Mouse (Mus musculus) intestine, embryonic 15.5 days (tissue): ENCODE measurements around the gene 1700034J05Rik. TPM values are rescaled to one million over a fixed set of nuclear protein-coding genes. Genes with fewer than 3 reads are reported as not detected.

ENCODE experiments used
- ATAC-seq: fragments of 200-750 bp; cut with Nextera tagmentation; 2 replicates; pipeline ENCODE4 v1.8.0; 2017; ENCODE audit warnings: moderate TSS enrichment, moderate library complexity
- H3K27ac ChIP-seq: fragments of 300-500 bp; sonication (generic); 2 replicates; pipeline ENCODE4 v1.5.1; 2015; ENCODE audit warnings: mild to moderate bottlenecking, inconsistent platforms
- H3K27me3 ChIP-seq: fragments of 300-500 bp; sonication (generic); replicated peaks from 2 replicates; pipeline ENCODE4 v1.6.1; 2015; ENCODE audit warnings: inconsistent platforms
- H3K36me3 ChIP-seq: fragments of 300-500 bp; sonication (generic); 2 replicates; pipeline ENCODE4 v1.6.1; 2015; ENCODE audit warnings: inconsistent platforms
- H3K4me1 ChIP-seq: fragments of 300-500 bp; sonication (generic); replicated peaks from 2 replicates; pipeline ENCODE4 v1.6.1; 2015; ENCODE audit warnings: inconsistent platforms
- H3K4me2 ChIP-seq: fragments of 300-500 bp; sonication (generic); replicated peaks from 2 replicates; pipeline ENCODE4 v1.6.1; 2015; ENCODE audit warnings: mild to moderate bottlenecking, inconsistent platforms
- H3K4me3 ChIP-seq: fragments of 300-500 bp; sonication (generic); replicated peaks from 2 replicates; pipeline ENCODE4 v1.5.1; 2015; ENCODE audit warnings: inconsistent platforms
- H3K9ac ChIP-seq: fragments of 300-500 bp; sonication (generic); 2 replicates; pipeline ENCODE4 v1.6.1; 2015; ENCODE audit warnings: inconsistent platforms
- H3K9me3 ChIP-seq: fragments of 300-500 bp; sonication (generic); 2 replicates; pipeline ENCODE4 v1.6.1; 2016; ENCODE audit warnings: inconsistent platforms
- WGBS: fragments of 180-500 bp; shearing (Covaris S2); methylation state at CpG from one replicate; pipeline ENCODE4 v1.1.7; 2015; 5-methylcytosine and 5-hydroxymethylcytosine counted together
- polyA plus RNA-seq: library from polyadenylated mRNA; unstranded; fragments of >200 nt; fragmentation: Nextera tagmentation; extraction: Ambion mirVana; gene quantifications from 2 replicates; pipeline ENCODE4 v1.2.1, GENCODE M21; 2015

The 1700034J05Rik gene
- polyA plus RNA-seq, 1 experiment from 2014 or later = 0.21 TPM

- ATAC-seq = peak; percentile 72
- H3K4me3 ChIP-seq = no peak overlapping the region
- H3K9me3 ChIP-seq = no peaks in the 10 kb centered on the region
- H3K27ac ChIP-seq = no peak overlapping the region
- H3K9ac ChIP-seq = no peak overlapping the region
- 64% methylated on average over 7 of the region's 7 CpGs for WGBS
- H3K4me2 ChIP-seq = no peak overlapping the region
- H3K4me1 ChIP-seq = peaks cover 17% of the 10 kb centered on the region; the same call in 1 of the 2 replicates
- H3K27me3 ChIP-seq = no peaks in the 10 kb centered on the region
- no peaks in the 10 kb centered on the region for H3K36me3 ChIP-seq
These were observed 12.5 kb downstream of the 1700034J05Rik start for GRCm38 (mm10) chr6:146941505-146942275.

DNA sequence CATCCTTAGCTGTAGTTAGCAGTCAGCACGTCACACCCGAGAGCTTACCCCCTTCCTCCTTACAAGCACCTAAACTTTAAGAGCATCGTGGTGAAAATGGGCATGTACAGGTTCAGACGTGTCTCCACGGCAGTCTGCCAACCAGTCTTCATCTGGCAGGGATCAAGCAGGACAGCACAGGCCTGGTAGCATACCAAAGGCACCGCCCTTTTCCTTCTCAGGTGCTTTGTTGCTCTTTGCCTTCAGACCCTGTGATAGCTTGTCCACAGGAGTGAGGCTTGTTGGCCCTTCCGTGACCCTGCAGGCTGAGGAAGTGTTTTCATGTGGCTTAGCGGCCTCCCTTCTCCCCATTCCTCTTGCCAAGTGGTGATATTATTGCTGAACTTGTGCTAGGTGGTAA is 15.2 kb downstream of the 1700034J05Rik start:
- Histone ChIP-seq H3K4me1 (0 out of 2 replicates have a peak, but pooled peaks cover 3% of the 10 kb centered on the region), H3K27me3 (no peaks in the 10 kb centered on the region), H3K4me2 (no peak overlapping the region), H3K9ac (no peak overlapping the region), H3K27ac (no peak overlapping the region), H3K9me3 (no peaks in the 10 kb centered on the region), H3K36me3 (no peaks in the 10 kb centered on the region), H3K4me3 (no peak overlapping the region)
- WGBS = 71% methylated on average over 8 of the region's 8 CpGs
- 0 out of 2 replicates have a peak, but pooled peaks have one; percentile 14 for ATAC-seq

DNA sequence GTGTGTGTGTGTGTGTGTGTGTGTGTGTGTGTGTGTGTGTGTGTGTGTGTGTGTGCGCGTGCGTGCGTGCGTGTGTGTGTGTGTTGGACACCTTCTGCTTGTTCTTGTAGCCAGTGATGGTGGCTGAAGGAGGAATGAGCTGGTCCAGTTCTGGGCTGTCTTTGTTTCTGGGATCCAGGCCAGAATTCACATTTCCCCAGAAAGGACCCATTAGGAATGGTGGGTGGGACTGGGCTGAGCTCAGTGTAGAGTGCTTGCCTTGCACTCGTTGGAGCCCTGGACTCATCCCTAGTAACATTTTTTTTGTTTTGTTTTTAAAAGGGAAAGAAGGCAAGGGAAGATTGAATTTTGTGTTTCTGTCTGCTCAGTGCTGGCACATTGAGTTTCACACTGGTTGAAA is 18.3 kb downstream of the 1700034J05Rik start:
- WGBS = 84% methylated on average over 6 of the region's 6 CpGs
- no peaks in the 10 kb centered on the region for H3K27me3 ChIP-seq
- H3K9ac ChIP-seq = no peak overlapping the region
- no peaks in the 10 kb centered on the region for H3K9me3 ChIP-seq
- no peaks in the 10 kb centered on the region for H3K36me3 ChIP-seq
- no peak overlapping the region for H3K4me3 ChIP-seq
- H3K4me1 ChIP-seq = 0 out of 2 replicates have a peak, but pooled peaks cover 3% of the 10 kb centered on the region
- ATAC-seq = peak; percentile 71; the same call in 1 of the 2 replicates
- no peak overlapping the region for H3K4me2 ChIP-seq
- no peak overlapping the region for H3K27ac ChIP-seq

DNA sequence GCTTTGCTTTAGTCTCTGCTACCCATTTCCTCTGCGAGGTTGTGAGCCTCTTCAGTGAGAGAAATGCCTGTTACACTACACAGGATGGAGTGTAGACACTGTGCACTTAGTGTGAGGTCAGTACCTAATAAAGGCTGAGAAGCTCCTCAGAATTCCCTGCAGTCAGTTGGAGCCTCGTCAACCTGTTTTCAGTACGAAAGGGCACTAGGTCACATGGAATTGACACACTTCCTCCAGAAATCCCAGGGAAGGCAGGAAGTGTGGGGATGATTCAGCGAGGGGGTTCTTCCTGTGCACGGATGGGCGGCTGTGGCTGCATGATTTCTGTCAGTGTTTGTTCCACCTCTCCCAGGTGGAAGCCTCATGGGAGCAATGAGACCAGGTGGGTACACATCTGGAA is 21.1 kb downstream of the 1700034J05Rik start:
- peak; percentile 31; the same call in 1 of the 2 replicates for ATAC-seq
- Histone ChIP-seq H3K4me2 (no peak overlapping the region), H3K9me3 (no peaks in the 10 kb centered on the region), H3K4me1 (no peaks in the 10 kb centered on the region), H3K36me3 (no peaks in the 10 kb centered on the region), H3K27me3 (no peaks in the 10 kb centered on the region), H3K27ac (no peak overlapping the region), H3K9ac (no peak overlapping the region), H3K4me3 (no peak overlapping the region)
- 39% methylated on average over 6 of the region's 6 CpGs for WGBS

- no peak overlapping the region for H3K27ac ChIP-seq
- ATAC-seq = no peak
- H3K9me3 ChIP-seq = no peaks in the 10 kb centered on the region
- no peak overlapping the region for H3K4me2 ChIP-seq
- no peak overlapping the region for H3K4me3 ChIP-seq
- WGBS = 88% methylated on average over 2 of the region's 2 CpGs
- no peaks in the 10 kb centered on the region for H3K27me3 ChIP-seq
- H3K9ac ChIP-seq = no peak overlapping the region
- H3K4me1 ChIP-seq = peaks cover 7% of the 10 kb centered on the region
- H3K36me3 ChIP-seq = no peaks in the 10 kb centered on the region
These were observed 25.2 kb downstream of the 1700034J05Rik start for GRCm38 (mm10) chr6:146929031-146929430.

GRCm38 (mm10) chr6:146928108-146928507 is 26.1 kb downstream of the 1700034J05Rik start:
- Histone ChIP-seq H3K4me2 (no peak overlapping the region), H3K4me1 (peaks cover 7% of the 10 kb centered on the region), H3K4me3 (no peak overlapping the region), H3K9me3 (no peaks in the 10 kb centered on the region), H3K27me3 (no peaks in the 10 kb centered on the region), H3K27ac (0 out of 2 replicates have a peak overlapping the region, but pooled peaks have one; percentile 1), H3K36me3 (no peaks in the 10 kb centered on the region), H3K9ac (no peak overlapping the region)
- no peak for ATAC-seq
- 32% methylated on average over 3 of the region's 3 CpGs for WGBS

- no peak overlapping the region for H3K4me2 ChIP-seq
- no peak overlapping the region for H3K9ac ChIP-seq
- H3K9me3 ChIP-seq = no peaks in the 10 kb centered on the region
- ATAC-seq = no peak
- 67% methylated on average over 5 of the region's 5 CpGs for WGBS
- peaks cover 7% of the 10 kb centered on the region for H3K4me1 ChIP-seq
- H3K27ac ChIP-seq = no peak overlapping the region
- no peaks in the 10 kb centered on the region for H3K36me3 ChIP-seq
- H3K27me3 ChIP-seq = no peaks in the 10 kb centered on the region
- no peak overlapping the region for H3K4me3 ChIP-seq
These were observed 27.7 kb downstream of the 1700034J05Rik start for GRCm38 (mm10) chr6:146926415-146926980.

DNA sequence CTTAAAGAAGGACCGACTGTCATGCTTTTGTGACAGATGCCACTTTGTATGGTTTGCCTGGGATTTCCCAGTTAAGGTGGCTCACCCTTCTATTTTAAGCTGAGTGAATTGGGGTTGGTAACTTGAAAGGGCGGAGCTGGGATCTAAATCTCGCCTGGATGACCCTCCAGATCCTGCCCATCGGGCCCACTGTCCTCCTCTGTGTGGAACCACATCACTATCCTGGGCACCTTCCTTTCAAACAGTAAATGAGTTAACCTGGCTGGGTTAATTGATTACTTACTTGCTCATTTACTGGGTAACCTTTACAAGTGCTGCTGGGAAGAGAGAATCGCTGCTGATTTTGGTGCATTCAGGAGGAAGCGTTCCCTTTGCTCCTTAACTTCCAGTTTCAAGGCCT is 35.9 kb downstream of the 1700034J05Rik start:
- no peak for ATAC-seq
- no peaks in the 10 kb centered on the region for H3K36me3 ChIP-seq
- 93% methylated on average over 6 of the region's 6 CpGs for WGBS
- H3K4me2 ChIP-seq = no peak overlapping the region
- no peaks in the 10 kb centered on the region for H3K27me3 ChIP-seq
- H3K27ac ChIP-seq = no peak overlapping the region
- H3K9ac ChIP-seq = no peak overlapping the region
- no peak overlapping the region for H3K4me3 ChIP-seq
- peaks cover 2% of the 10 kb centered on the region for H3K4me1 ChIP-seq
- no peaks in the 10 kb centered on the region for H3K9me3 ChIP-seq

DNA sequence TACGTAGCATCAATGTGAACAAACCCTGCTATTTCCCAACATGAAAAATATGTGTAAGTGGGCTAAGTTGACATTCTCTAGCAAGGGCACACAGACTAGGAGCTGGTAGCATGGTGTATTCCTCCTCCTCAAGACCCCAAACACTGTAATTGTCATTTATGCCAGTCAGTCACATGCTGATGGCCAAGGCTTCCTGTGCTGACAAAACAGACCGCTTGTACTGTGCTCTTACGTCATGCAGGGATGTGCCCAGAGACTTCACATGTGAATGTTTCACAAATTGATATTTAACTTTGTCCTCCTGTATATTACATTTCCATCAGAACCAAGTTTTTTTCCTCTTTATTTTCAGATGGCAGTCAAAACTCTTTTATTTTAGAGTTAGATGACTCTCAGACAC is 36.8 kb downstream of the 1700034J05Rik start:
- Histone ChIP-seq H3K4me1 (peaks cover 10% of the 10 kb centered on the region), H3K4me3 (no peak overlapping the region), H3K4me2 (no peak overlapping the region), H3K9ac (no peak overlapping the region), H3K36me3 (no peaks in the 10 kb centered on the region), H3K27ac (no peak overlapping the region), H3K27me3 (no peaks in the 10 kb centered on the region), H3K9me3 (no peaks in the 10 kb centered on the region)
- WGBS = 81% methylated on average over 3 of the region's 3 CpGs
- ATAC-seq = no peak

GRCm38 (mm10) chr6:146915808-146916207 is 38.4 kb downstream of the 1700034J05Rik start:
- Histone ChIP-seq H3K27me3 (no peaks in the 10 kb centered on the region), H3K9me3 (no peaks in the 10 kb centered on the region), H3K36me3 (no peaks in the 10 kb centered on the region), H3K4me1 (peaks cover 10% of the 10 kb centered on the region), H3K27ac (no peak overlapping the region), H3K4me2 (no peak overlapping the region), H3K9ac (no peak overlapping the region), H3K4me3 (no peak overlapping the region)
- 92% methylated on average over 1 of the region's 1 CpGs for WGBS
- no peak for ATAC-seq

DNA sequence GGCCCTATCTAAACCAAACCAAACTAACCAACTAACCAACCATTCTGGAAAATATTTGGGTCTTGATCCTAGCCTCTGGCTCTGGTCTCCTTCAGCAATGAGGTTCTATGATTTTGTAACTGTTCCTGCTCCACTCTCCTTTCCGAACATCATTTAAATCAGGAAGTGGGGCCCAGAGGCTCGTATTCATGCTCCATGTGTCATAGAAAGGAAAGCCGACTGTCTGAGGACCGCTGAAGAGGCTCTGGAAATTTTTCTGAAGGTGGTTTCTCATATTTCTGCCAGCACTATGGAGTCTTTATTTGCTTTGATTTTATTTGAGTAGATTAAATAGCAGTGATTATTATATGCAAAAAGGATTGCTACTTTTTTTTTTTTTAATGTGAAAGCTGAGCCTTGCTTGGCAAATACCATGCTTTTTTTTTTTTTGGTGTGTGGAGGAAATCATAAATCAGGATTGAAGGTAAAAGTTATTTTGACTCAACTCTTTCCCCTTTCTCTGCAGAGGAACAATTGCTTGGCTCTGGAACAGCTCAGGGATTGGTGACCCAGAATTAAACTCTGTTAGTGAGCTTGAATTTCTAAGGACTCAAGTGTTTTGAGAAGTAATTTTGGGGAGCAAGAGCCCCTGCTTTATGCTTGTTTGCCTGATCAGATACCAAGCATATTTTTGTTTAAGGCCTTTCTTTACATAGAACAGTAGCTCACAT is 40.6 kb downstream of the 1700034J05Rik start:
- Histone ChIP-seq H3K9ac (no peak overlapping the region), H3K4me1 (peaks cover 10% of the 10 kb centered on the region), H3K36me3 (no peaks in the 10 kb centered on the region), H3K4me3 (no peak overlapping the region), H3K4me2 (no peak overlapping the region), H3K27me3 (no peaks in the 10 kb centered on the region), H3K9me3 (no peaks in the 10 kb centered on the region), H3K27ac (peak overlapping the region; percentile 67)
- peak; percentile 43 for ATAC-seq
- WGBS = 21% methylated on average over 4 of the region's 4 CpGs

DNA sequence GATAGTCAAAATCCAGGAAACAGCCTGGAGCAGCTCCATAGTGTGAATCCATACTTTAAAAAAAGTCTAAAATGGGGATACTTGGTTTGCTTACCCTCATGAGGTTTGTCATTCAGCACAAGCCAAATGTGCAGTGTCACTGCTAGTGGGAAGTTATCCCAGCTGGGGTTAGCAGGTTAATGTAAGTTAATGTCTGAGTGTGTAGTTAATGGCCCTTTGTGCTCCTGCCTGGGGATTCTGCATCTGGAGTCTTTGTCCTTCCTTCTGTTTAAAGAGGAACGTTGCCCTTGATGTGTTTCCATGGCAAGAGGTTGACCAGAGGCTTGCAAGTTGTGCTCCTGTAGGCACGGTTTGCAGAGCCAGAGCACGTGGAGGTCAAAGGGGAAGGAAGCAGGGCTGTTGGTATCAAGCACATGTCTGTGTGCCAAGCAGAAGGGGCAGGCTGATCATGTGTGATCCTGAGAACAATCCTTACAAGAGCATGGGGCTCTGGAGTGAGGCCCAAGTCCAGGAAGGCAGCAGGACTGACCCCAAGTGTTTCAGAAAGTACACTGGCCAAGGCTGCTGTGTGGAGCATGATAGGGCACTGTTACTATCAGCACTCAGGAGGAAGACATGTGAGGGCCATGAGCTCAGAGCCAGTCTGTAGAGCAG is 41.3 kb downstream of the 1700034J05Rik start:
- Histone ChIP-seq H3K4me2 (no peak overlapping the region), H3K27me3 (no peaks in the 10 kb centered on the region), H3K9me3 (no peaks in the 10 kb centered on the region), H3K4me1 (peaks cover 10% of the 10 kb centered on the region), H3K4me3 (no peak overlapping the region), H3K36me3 (no peaks in the 10 kb centered on the region), H3K9ac (no peak overlapping the region), H3K27ac (peak overlapping the region; percentile 67)
- peak; percentile 69 for ATAC-seq
- 18% methylated on average over 3 of the region's 3 CpGs for WGBS
